Mouse (Mus musculus) adrenal gland, postnatal 36 days (tissue): ENCODE results near the gene Nfix. TPM values are rescaled to one million over a fixed set of nuclear protein-coding genes. Genes with fewer than 3 reads are reported as not detected.

Experiments used
- DNase-seq, 2 experiments: peaks; one replicate each; pipeline ENCODE4 v3.0.0; 2021; ENCODE audit warnings: mixed read lengths in 1 of 2
- total RNA-seq, 2 experiments: library from RNA; stranded (reverse); gene quantifications; 2 replicates each; pipeline ENCODE4 v1.2.3; 2021

Gene Nfix
- total RNA-seq, 2 experiments from 2014 or later, result 99.9 to 108 TPM

- DNase-seq, result no peak
Measured at GRCm38 (mm10) chr8:84797971-84798370, 2.2 kb downstream of the Nfix start.

- no peak for DNase-seq
Measured at GRCm38 (mm10) chr8:84797256-84797797, 2.8 kb downstream of the Nfix start.

DNA sequence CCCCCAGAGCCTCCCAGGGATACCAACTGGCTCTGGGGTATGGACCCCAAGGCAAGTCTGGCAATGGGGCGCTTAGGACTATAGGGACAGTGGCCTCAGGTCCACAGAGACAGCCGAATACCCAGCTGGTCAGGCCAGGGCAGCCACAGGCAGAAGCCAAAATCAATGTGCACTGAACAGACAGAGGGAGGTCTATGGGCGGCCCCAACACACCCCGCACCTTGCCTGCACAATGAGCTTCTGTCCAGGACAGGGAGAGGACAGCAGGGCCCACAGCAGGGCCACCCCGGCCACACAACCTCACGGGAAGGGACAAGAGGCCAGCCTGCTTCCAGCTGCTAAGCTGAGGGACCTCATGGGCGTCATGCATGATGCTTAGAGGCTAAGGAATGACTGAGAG, 5.7 kb downstream of the Nfix start:
- no peak for DNase-seq

DNA sequence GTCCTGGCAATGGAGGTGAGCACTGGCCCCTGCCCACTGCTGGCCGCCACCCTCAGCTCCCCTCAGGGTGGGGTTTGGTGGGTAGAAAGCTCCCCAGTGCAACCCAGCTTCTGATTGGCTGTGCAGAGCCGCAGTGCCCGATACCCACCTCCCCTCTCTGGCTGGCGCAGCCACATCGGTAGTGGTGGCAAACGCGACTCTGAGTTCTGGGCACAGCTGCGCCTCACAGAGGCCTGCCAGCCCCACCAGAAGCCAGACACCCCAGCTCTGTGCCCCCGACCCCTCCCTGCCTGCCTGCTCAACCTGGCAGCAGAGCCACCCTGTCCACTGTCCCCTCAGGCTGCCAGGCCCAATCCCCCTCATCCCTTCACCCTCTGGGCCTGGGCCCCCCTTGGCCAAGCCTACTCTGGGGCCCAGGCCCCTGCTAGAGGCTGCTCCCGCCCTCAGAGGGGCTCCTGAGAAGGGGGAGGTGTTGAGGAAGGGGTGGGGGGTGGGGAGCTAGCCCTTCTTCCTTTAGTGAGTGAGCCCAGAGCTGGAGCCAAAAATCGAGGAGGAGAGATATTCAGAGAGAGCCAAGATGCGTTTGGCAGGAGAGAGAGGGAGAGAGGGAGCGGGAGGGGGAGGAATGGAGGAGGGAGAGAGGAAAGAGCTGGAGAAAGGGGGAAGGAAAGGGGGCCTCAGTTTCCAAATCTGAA, 6.2 kb downstream of the Nfix start:
- DNase-seq, result no peak

- DNase-seq, result no peak
Measured at GRCm38 (mm10) chr8:84793134-84793533, 7.0 kb downstream of the Nfix start.

GRCm38 (mm10) chr8:84792429-84792947, 7.7 kb downstream of the Nfix start:
- no peak for DNase-seq

- DNase-seq, result no peak
Measured at GRCm38 (mm10) chr8:84790537-84790936, 9.6 kb downstream of the Nfix start.

GRCm38 (mm10) chr8:84789855-84790486, 10.2 kb downstream of the Nfix start:
- DNase-seq, result peak in 1 of 2 experiments; percentile 71

GRCm38 (mm10) chr8:84789345-84789744, 10.8 kb downstream of the Nfix start:
- DNase-seq, result no peak

DNA sequence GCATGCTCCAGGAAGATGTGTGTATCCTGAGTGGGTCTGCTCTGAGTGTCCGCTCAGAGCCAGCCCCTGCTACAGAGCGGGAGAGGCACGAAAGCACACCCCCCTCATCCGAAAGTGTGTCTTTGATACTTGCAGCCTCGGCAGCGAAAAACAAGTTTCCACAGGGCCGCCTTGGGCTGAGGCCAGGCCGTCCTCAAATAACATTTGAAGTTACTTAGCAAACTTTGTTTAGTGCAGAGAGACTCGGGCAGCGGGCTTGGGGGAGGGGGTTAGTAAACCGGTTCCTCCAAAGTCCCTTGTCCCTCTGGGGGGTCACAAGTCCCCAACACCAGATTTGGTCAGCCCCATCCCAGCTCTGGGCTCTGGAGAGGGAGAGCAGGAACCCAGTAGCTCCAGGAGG, 11.2 kb downstream of the Nfix start:
- DNase-seq, result peak in 1 of 2 experiments; percentile 67

DNA sequence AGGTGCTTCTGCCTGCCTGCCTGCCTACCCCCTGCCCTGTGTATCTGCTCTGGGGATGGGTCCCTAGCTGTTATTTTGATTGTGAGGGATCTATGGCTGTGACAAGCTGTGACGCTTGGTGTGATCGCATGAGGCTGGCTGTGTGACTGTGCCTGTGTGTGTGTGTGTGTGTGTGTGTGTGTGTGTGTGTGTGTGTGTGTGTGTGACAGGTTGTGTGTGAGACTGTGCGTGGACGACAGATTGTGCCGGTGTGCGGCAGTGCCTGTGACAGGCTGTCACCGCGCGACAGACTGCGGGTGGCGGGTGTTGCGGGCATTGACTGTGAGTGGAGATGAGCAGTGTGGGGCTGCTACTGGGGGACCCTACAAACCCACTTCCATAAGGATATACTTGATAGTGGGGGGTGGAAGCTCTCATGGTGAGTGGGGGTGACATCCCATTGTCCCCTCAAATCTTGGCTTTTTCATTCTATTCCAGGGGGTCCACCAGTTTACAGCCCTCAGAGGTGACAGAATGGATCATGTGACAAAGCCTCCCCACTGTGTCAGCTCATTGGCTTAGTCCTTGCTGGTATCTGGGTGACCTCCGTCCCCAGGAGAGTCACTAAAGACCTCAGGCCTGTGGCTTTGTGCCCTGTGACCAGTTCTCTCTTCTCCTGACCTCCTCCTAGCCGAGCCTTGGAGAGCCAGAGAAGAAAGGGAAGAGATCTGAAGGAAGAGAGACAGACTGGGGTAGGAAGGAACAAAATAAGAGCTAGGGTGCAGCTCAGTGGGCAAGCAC, 12.4 kb downstream of the Nfix start:
- DNase-seq, result no peak

- no peak for DNase-seq
Measured at GRCm38 (mm10) chr8:84786801-84787467, 13.2 kb downstream of the Nfix start.

GRCm38 (mm10) chr8:84785756-84786677, 14.1 kb downstream of the Nfix start:
- DNase-seq, result peak; percentile 35 to 67

GRCm38 (mm10) chr8:84785506-84785755, 14.7 kb downstream of the Nfix start:
- no peak for DNase-seq

GRCm38 (mm10) chr8:84784681-84785505, 15.3 kb downstream of the Nfix start:
- no peak for DNase-seq

DNA sequence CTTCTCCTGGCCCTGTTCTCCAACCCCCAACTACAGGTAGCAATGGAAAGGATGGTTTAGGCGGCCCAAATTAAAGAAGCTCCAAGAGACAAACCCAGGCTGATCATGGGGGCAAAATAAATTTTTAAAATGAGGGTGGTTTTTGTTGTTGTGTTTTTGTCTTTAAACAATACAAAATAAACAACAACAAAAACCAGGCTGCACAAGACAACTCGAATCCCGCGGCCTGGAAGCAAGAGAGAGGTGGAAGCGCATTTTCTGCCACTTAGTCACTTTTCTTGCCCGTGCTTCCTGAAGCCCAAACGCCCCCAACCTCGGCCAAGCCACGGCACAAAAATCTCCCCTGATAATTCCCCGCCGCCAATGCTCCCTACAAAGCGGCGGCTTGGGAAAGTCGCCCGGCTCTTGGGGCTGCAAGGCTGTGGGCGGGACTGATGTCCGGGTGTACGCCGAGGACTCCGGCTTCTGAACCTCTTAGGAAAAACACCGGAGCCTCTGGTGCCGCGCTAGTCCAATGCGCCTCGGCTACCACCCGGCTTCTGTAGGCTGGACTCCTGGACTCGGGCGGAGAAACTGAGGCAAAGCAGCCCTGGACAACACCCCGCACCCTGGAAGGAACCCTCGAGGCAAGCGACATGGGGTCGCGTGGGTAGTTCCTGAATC, 16.1 kb downstream of the Nfix start:
- peak; percentile 45 to 60 for DNase-seq

- no peak for DNase-seq
Measured at GRCm38 (mm10) chr8:84783198-84783918, 16.8 kb downstream of the Nfix start.

DNA sequence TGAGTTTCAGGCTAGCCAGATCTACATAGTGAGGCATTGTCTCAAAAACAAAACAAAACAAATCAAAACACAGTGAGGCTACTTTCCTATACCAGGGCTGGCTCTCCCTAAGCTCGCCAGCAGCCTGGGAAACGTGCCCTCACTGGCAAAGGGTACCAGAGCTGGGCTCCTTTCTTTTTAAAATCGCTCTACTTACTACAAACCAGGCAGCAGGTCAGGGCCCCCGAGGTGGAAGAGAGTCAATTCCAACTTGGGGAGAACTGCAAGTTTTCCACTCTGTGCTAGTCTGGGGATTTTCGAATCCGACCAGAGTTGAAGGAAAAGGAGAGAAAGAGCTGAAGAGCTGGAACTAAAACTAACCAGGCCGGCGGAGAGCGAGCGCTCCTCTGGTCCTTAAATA, 17.5 kb downstream of the Nfix start:
- no peak for DNase-seq
